Mouse (Mus musculus): ENCODE measurements at regions not wholly inside any gene's neighbourhood (a gene's known extent, or its start where the extent isn't known, plus 50 kb on each side); places are given as distances from the start of the nearest gene placed in this dataset.

- no peak for DNase-seq (ENCODE audit: low spot score in 2 of 2)
Measured at GRCm38 (mm10) chr8:41526283-41526682, 109.4 kb upstream of the Frg1 start.

DNA sequence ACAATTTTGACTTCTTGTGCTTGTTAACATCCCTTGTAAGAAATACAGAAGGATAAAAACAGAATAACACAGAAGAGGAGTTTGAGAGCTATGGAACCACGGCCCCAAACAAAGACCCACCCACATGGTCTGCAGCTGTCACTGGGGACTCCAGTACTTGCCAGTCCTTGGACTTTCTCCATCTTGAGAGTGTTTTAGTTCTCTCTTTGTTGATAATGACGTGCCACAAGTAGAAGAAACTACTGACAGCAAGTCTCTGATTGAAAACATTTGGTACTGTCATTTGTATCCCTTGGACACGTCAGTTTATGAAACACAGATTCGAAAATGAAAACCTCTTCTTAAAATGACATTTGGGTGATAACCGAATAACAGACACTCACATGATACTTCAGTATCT is 68.3 kb upstream of the Frg1 start:
- DNase-seq (ENCODE audit: low spot score in 2 of 2) = no peak

DNA sequence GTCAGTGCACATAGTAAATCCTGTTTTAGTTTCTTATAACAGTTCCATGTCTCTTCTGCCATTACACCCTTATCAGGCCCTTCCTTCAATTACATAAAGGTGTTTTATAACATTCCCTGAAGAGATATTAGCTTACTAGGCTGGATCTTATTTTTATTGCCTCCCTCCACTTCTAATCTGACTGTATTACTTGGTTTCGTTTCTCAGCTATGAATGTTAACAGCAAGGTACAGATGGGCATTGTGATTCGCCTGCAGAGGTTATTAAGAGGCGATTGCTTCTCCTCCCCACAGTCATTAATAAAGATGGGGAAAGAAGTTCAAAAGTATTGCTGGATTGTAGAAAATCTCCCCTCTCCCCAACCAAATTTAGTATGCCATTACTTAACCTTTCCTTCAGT is 66.4 kb upstream of the Frg1 start:
- DNase-seq (ENCODE audit: low spot score in 2 of 2) = no peak

DNA sequence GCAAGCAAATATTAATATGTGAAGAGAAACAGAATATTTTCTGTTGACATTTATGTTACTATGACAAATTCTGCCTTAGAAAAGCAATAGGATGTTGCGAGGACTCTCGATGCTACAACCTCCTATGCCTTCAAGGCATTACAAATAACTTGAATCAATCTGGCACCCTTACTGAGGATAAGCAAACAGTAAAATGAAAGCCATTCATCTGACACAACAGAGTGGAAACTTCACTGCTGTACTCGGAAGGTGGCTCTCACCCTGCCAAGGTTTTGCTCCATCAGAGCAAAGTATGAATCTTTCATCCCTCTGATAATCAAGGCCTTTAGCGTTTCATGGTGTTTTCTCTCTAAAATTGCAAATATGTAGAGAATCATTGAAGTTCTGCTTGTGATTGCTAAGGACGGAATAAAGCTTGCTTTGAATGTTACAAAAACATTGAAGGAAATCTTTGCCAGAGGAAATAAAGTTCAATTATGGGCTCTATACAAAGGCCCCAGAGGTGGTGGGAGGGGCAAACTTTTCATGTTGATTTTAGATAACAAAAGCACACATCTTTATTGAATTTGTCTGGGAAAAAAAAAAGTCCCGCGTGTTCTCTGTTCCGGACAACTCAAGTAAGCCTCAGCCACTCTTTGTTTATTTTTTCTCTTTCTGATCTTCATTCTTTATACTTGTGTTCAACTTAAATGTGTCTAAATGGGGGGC is 56.3 kb upstream of the Frg1 start:
- no peak for DNase-seq (ENCODE audit: low spot score in 2 of 2)

- DNase-seq (ENCODE audit: low spot score in 2 of 2) = no peak
Measured at GRCm38 (mm10) chr8:41472233-41472632, 55.4 kb upstream of the Frg1 start.
